Comparison of ENCODE assay signal across 24 mouse cellular contexts in the genomic region with DNA sequence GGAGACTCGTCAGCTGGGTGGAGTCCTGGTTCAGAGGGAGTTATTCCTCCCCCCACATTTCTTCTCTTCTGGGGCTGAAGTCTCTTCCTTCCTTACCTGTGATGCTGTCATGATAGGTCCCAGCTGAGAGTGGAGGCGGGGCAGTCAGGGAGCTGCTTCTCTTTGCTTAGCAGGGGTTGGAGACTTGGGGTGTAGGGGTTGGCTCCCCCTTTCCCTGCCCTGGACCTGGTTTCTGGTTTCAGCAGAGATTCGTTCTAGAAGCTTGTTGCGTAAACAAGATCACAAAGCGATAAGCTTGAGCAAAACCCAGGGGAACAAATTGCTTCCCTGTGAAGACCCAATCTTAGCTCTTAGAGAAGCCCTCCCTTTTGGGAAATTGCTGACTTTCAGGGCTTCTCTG. TPM values are rescaled to one million over a fixed set of nuclear protein-coding genes. Genes with fewer than 3 reads are reported as not detected.
DNase-seq lines count a peak whose midpoint lies in the region; ATAC-seq and TF ChIP-seq lines count a peak whose summit lies in the region.
"Had no signal": no experiment of that assay in that cellular context is flagged by ENCODE, and none has a peak within 500 bp of the region (broad histone marks: within the 10 kb centered on the region; RNA-seq: fewer than 3 reads in every experiment).

No protein-coding gene starts in this region.

- H3K36me3 ChIP-seq in limb, embryonic 12.5 days = peaks cover 62% of the 10 kb centered on the region
- peaks cover 94% of the 10 kb centered on the region for H3K36me3 ChIP-seq in limb, embryonic 10.5 days
- no peaks in the 10 kb centered on the region for H3K36me3 ChIP-seq in thymus, adult 2 months (ENCODE audit: control insufficient read depth, insufficient read depth, low read length)
- H3K36me3 ChIP-seq in limb, embryonic 13.5 days = peaks cover 40% of the 10 kb centered on the region

- no peak for DNase-seq in limb, embryonic 10.5 days (ENCODE audit: low spot score)
- peak; percentile 43 for DNase-seq in thymus, postnatal 4 days
- DNase-seq in thymus, adult 2 months = no peak
- no peak for DNase-seq in heart, adult 18-20 months
- DNase-seq: adrenal gland, adult 8-10 months; B cell, adult 2 months; cerebellum, adult 2 months; cerebellum, postnatal 25 days; gastrocnemius, postnatal 14 days; heart, adult 11 months; kidney, postnatal 4 days; lung, adult 18-20 months had no signal

- ATAC-seq in limb, embryonic 12.5 days (ENCODE audit: insufficient number of reproducible peaks, insufficient read depth, low FRiP score, low TSS enrichment, low read depth) = no peak
- no peak for ATAC-seq in limb, embryonic 13.5 days (ENCODE audit: low FRiP score, low read depth)
- ATAC-seq in erythroid progenitor cell, adult 5-6 weeks (replicated peaks; ENCODE audit: low FRiP score, poor library complexity, severe bottlenecking) = no peak
- ATAC-seq: activated CD4-positive, CD25-positive, alpha-beta regulatory T cell, adult 4 months; forebrain, embryonic 16.5 days; liver, embryonic 12.5 days; midbrain, embryonic 16.5 days had no signal

- no peaks in the 10 kb centered on the region for H3K27me3 ChIP-seq in limb, embryonic 12.5 days
- H3K27me3 ChIP-seq in limb, embryonic 10.5 days (ENCODE audit: low read depth, poor library complexity, severe bottlenecking) = no peaks in the 10 kb centered on the region
- H3K27me3 ChIP-seq in thymus, adult 2 months (ENCODE audit: control insufficient read depth, insufficient read depth, low read length) = no peaks in the 10 kb centered on the region
- no peaks in the 10 kb centered on the region for H3K27me3 ChIP-seq in limb, embryonic 13.5 days
- H3K27me3 ChIP-seq: heart, embryonic 13.5 days; hindbrain, embryonic 13.5 days; kidney, embryonic 15.5 days; liver, embryonic 12.5 days had no signal

- H3K4me2 ChIP-seq in limb, embryonic 12.5 days = no peak overlapping the region
- no peak overlapping the region for H3K4me2 ChIP-seq in limb, embryonic 13.5 days (replicated peaks)
- H3K4me2 ChIP-seq: heart, embryonic 13.5 days; hindbrain, embryonic 13.5 days; kidney, embryonic 15.5 days; liver, embryonic 12.5 days had no signal

- no peaks in the 10 kb centered on the region for H3K9me3 ChIP-seq in limb, embryonic 12.5 days
- H3K9me3 ChIP-seq in limb, embryonic 10.5 days (replicated peaks) = no peaks in the 10 kb centered on the region
- no peaks in the 10 kb centered on the region for H3K9me3 ChIP-seq in limb, embryonic 13.5 days
- H3K9me3 ChIP-seq: forebrain, embryonic 10.5 days; heart, embryonic 13.5 days; hindbrain, embryonic 13.5 days; kidney, embryonic 15.5 days; liver, embryonic 12.5 days; midbrain, embryonic 10.5 days had no signal

- H3K4me1 ChIP-seq in limb, embryonic 12.5 days (replicated peaks) = peaks cover 63% of the 10 kb centered on the region
- H3K4me1 ChIP-seq in limb, embryonic 10.5 days = peaks cover 54% of the 10 kb centered on the region
- peaks cover 19% of the 10 kb centered on the region for H3K4me1 ChIP-seq in thymus, adult 2 months (replicated peaks; ENCODE audit: control insufficient read depth, insufficient read depth, low read length)
- peaks cover 68% of the 10 kb centered on the region for H3K4me1 ChIP-seq in limb, embryonic 13.5 days

- no peak for TF ChIP-seq POLR2A in thymus, adult 2 months (IDR thresholded peaks at IDR 0.05; ENCODE audit: control insufficient read depth, extremely low read depth, insufficient read depth, low read length, poor library complexity)

- WGBS in limb, embryonic 12.5 days = 65% methylated on average over 5 of the region's 5 CpGs
- 80% methylated on average over 5 of the region's 5 CpGs for WGBS in limb, embryonic 10.5 days
- WGBS in thymus, adult 2 months = 58% methylated on average over 5 of the region's 5 CpGs
- WGBS in limb, embryonic 13.5 days = 67% methylated on average over 5 of the region's 5 CpGs

- 0 out of 2 replicates have a peak overlapping the region, but pooled peaks have one; percentile 20 for H3K27ac ChIP-seq in limb, embryonic 12.5 days
- H3K27ac ChIP-seq in limb, embryonic 10.5 days = no peak overlapping the region
- H3K27ac ChIP-seq in thymus, adult 2 months (ENCODE audit: control insufficient read depth, insufficient read depth, low read length) = no peak overlapping the region
- peak overlapping the region; percentile 16; the same call in 1 of the 2 replicates for H3K27ac ChIP-seq in limb, embryonic 13.5 days
- H3K27ac ChIP-seq: forebrain, embryonic 10.5 days; heart, embryonic 13.5 days; hindbrain, embryonic 13.5 days; kidney, embryonic 15.5 days; liver, embryonic 12.5 days; midbrain, embryonic 10.5 days had no signal

- no peak for TF ChIP-seq CTCF in thymus, adult 2 months (IDR thresholded peaks at IDR 0.05; ENCODE audit: borderline replicate concordance, control insufficient read depth, extremely low read depth, insufficient read depth, low read length, poor library complexity)

- H3K4me3 ChIP-seq in limb, embryonic 12.5 days (replicated peaks) = no peak overlapping the region
- no peak overlapping the region for H3K4me3 ChIP-seq in limb, embryonic 10.5 days
- H3K4me3 ChIP-seq in thymus, adult 2 months (ENCODE audit: control insufficient read depth, insufficient read depth, low read length) = no peak overlapping the region
- H3K4me3 ChIP-seq in limb, embryonic 13.5 days = no peak overlapping the region
- H3K4me3 ChIP-seq: forebrain, embryonic 10.5 days; heart, embryonic 13.5 days; hindbrain, embryonic 13.5 days; kidney, embryonic 15.5 days; liver, embryonic 12.5 days; midbrain, embryonic 10.5 days had no signal

- no peak overlapping the region for H3K9ac ChIP-seq in limb, embryonic 12.5 days (replicated peaks)
- no peak overlapping the region for H3K9ac ChIP-seq in limb, embryonic 13.5 days
- H3K9ac ChIP-seq: heart, embryonic 13.5 days; hindbrain, embryonic 13.5 days; kidney, embryonic 15.5 days; liver, embryonic 12.5 days had no signal

RNA-seq across cellular contexts. Expression of gene Sdc1, which starts 15.4 kb away (rescaled TPM):
- polyA plus RNA-seq in limb, embryonic 12.5 days (2016; fragmentation: Nextera tagmentation; extraction: Ambion mirVana) = 257 and 262 TPM in 2 replicates
- 245 and 261 TPM in 2 replicates for polyA plus RNA-seq in limb, embryonic 10.5 days (2016; fragmentation: Nextera tagmentation; extraction: Ambion mirVana)
- 28.3 and 28.9 TPM in 2 replicates for polyA plus RNA-seq in thymus, adult 2 months (2012; rRNA removed)
- polyA plus RNA-seq in limb, embryonic 13.5 days (2015; fragmentation: Nextera tagmentation; extraction: Ambion mirVana) = 252 and 254 TPM in 2 replicates
- total RNA-seq in erythroid progenitor cell, adult 5-6 weeks (2015; ENCODE audit: low replicate concordance) = not detected in 2 replicates
- 1.8 TPM in 1 of 2 replicates, not detected in the other for total RNA-seq in erythroid progenitor cell, adult 5-6 weeks (2017; ENCODE audit: low replicate concordance)
- total RNA-seq in heart, adult 18-20 months (2021) = 1 to 10 TPM; 5.2 to 6.6 TPM

Comparison
In these comparisons a context has a peak if more than half of its experiments do, and no peak if none do; other contexts are left out.
1. H3K27ac ChIP-seq: peak in limb, embryonic 12.5 days (single experiment) and limb, embryonic 13.5 days (single experiment); none in limb, embryonic 10.5 days (single experiment) and thymus, adult 2 months (single experiment).